Mouse (Mus musculus): Measurements from ENCODE around the gene Fgl2. TPM values are rescaled to one million over a fixed set of nuclear protein-coding genes. Genes with fewer than 3 reads are reported as not detected.
A peak's percentile ranks its signal among the peaks of the same experiment; 100 is the strongest.

The Fgl2 gene
- polyA plus RNA-seq, 1 experiment from 2014 or later, result 2.0 TPM

- no peaks in the 10 kb centered on the region for H3K27me3 ChIP-seq (ENCODE audit: low read depth, poor library complexity, severe bottlenecking)
- H3K27ac ChIP-seq (replicated peaks), result no peak overlapping the region
- H3K4me3 ChIP-seq, result no peak overlapping the region
- peaks cover 3% of the 10 kb centered on the region; the same call in 1 of the 2 replicates for H3K4me1 ChIP-seq
- H3K9me3 ChIP-seq (replicated peaks), result no peaks in the 10 kb centered on the region
- DNase-seq (ENCODE audit: low spot score), result no peak
- H3K36me3 ChIP-seq, result no peaks in the 10 kb centered on the region
Measured at GRCm38 (mm10) chr5:21387340-21387739, 14.9 kb downstream of the Fgl2 start.

DNA sequence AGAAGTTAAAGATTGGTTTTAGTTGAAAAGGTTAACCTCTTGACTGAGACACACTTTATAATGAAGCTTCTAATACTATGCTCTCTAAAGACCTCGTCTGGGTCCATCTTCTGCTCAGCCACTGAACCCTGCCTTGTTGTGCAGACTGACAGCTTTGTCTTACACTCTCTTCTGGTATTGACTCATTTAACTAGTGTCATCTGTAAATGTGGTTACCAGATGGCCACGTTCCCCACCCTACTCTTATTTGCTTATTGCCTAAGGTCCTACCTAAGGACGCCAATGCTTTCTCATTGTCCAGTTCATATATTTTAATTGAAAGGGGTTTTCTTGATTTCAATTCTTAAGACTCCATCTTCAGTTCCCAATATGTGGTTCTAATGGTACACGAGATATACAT, 16.4 kb downstream of the Fgl2 start:
- Histone ChIP-seq H3K4me1 (no peaks in the 10 kb centered on the region), H3K36me3 (no peaks in the 10 kb centered on the region), H3K9me3 (replicated peaks) (no peaks in the 10 kb centered on the region), H3K4me3 (no peak overlapping the region), H3K27ac (replicated peaks) (no peak overlapping the region), H3K27me3 (ENCODE audit: low read depth, poor library complexity, severe bottlenecking) (no peaks in the 10 kb centered on the region)
- DNase-seq (ENCODE audit: low spot score), result no peak
- WGBS, result 76% methylated on average over 4 of the region's 4 CpGs

DNA sequence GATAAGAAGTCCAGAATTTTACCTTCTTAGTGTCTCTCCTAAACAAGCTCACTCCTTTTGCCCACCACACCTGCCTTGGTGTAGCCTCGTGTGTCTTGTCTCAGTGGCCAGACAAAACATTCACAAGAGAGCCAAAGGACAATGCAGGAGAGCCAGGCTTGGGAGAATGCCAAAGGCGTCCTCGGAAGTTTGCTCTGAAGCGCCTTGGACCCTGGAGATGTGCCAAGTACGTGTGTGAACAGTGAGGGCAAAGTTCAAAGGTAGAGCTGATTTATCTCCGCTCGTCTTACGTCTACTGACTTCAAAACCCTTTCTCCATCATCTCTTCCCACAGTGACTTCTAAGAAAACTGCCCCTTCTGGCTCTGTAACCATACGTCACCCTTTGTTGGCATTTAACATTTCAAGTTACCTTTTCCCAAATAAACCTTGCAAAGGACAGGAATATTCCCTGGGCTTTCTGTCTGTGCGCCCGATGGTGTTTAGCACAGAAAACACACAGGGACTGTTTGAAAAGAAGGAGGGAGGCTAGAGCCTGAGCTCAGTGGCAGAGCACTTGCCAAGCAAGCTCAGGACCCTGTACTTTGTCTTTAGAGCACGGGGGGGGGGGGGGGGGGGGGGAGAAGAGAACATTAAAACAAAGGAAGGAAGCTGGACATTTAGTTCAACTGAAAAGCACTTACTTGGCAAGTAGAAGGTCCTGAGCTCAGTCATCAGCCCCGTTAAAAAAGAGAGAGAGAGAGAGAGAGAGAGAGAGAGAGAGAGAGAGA, 19.4 kb downstream of the Fgl2 start:
- H3K36me3 ChIP-seq, result no peaks in the 10 kb centered on the region
- H3K27me3 ChIP-seq (ENCODE audit: low read depth, poor library complexity, severe bottlenecking), result no peaks in the 10 kb centered on the region
- H3K4me1 ChIP-seq, result 0 out of 2 replicates have a peak, but pooled peaks cover 5% of the 10 kb centered on the region
- H3K4me3 ChIP-seq, result no peak overlapping the region
- no peak for DNase-seq (ENCODE audit: low spot score)
- 77% methylated on average over 13 of the region's 13 CpGs for WGBS
- no peaks in the 10 kb centered on the region for H3K9me3 ChIP-seq (replicated peaks)
- H3K27ac ChIP-seq (replicated peaks), result no peak overlapping the region

GRCm38 (mm10) chr5:21394562-21394961, 22.1 kb downstream of the Fgl2 start:
- 84% methylated on average over 2 of the region's 2 CpGs for WGBS
- no peak for DNase-seq (ENCODE audit: low spot score)

GRCm38 (mm10) chr5:21395205-21395840, 22.9 kb downstream of the Fgl2 start:
- 72% methylated on average over 7 of the region's 7 CpGs for WGBS
- H3K4me1 ChIP-seq, result 0 out of 2 replicates have a peak, but pooled peaks cover 5% of the 10 kb centered on the region
- H3K27me3 ChIP-seq (ENCODE audit: low read depth, poor library complexity, severe bottlenecking), result no peaks in the 10 kb centered on the region
- no peak overlapping the region for H3K27ac ChIP-seq (replicated peaks)
- H3K4me3 ChIP-seq, result no peak overlapping the region
- no peaks in the 10 kb centered on the region for H3K36me3 ChIP-seq
- no peaks in the 10 kb centered on the region for H3K9me3 ChIP-seq (replicated peaks)
- DNase-seq (ENCODE audit: low spot score), result no peak

More at GRCm38 (mm10) chr5:21394562-21394961, 22.1 kb downstream of the Fgl2 start:
- Histone ChIP-seq H3K9me3 (replicated peaks) (no peaks in the 10 kb centered on the region), H3K36me3 (no peaks in the 10 kb centered on the region), H3K4me1 (0 out of 2 replicates have a peak, but pooled peaks cover 5% of the 10 kb centered on the region), H3K4me3 (no peak overlapping the region), H3K27ac (replicated peaks) (no peak overlapping the region), H3K27me3 (ENCODE audit: low read depth, poor library complexity, severe bottlenecking) (no peaks in the 10 kb centered on the region)

- Histone ChIP-seq H3K27me3 (ENCODE audit: low read depth, poor library complexity, severe bottlenecking) (no peaks in the 10 kb centered on the region), H3K9me3 (replicated peaks) (no peaks in the 10 kb centered on the region), H3K4me1 (no peaks in the 10 kb centered on the region), H3K4me3 (no peak overlapping the region), H3K27ac (replicated peaks) (no peak overlapping the region), H3K36me3 (no peaks in the 10 kb centered on the region)
- DNase-seq (ENCODE audit: low spot score), result no peak
- WGBS, result 85% methylated on average over 5 of the region's 5 CpGs
Measured at GRCm38 (mm10) chr5:21411261-21411666, 38.8 kb downstream of the Fgl2 start.

DNA sequence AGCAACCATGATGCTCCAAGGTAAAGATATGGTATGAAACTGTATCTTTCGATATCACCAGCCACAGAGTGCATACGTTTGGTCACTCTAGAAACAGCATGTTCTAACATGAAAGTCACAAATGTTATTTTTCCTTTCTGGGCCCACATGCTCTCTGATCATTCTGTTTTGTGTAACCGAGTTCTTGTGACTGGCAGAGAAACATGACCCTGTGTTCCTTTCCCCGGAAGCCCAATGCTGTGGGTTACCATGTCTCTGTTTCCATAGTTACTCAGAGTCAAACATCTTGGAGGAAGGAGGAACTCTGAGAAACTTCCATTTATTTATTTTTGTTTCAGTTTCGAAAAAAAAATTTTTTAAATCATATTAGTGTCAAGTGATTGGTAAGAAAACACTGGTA, 39.6 kb downstream of the Fgl2 start:
- no peaks in the 10 kb centered on the region for H3K9me3 ChIP-seq (replicated peaks)
- no peaks in the 10 kb centered on the region for H3K4me1 ChIP-seq
- H3K4me3 ChIP-seq, result no peak overlapping the region
- DNase-seq (ENCODE audit: low spot score), result no peak
- WGBS, result 81% methylated on average over 5 of the region's 5 CpGs
- no peaks in the 10 kb centered on the region for H3K36me3 ChIP-seq
- H3K27ac ChIP-seq (replicated peaks), result no peak overlapping the region
- no peaks in the 10 kb centered on the region for H3K27me3 ChIP-seq (ENCODE audit: low read depth, poor library complexity, severe bottlenecking)

GRCm38 (mm10) chr5:21413322-21413721, 40.9 kb downstream of the Fgl2 start:
- H3K4me1 ChIP-seq, result no peaks in the 10 kb centered on the region
- H3K4me3 ChIP-seq, result no peak overlapping the region
- no peaks in the 10 kb centered on the region for H3K9me3 ChIP-seq (replicated peaks)
- H3K27me3 ChIP-seq (ENCODE audit: low read depth, poor library complexity, severe bottlenecking), result no peaks in the 10 kb centered on the region
- no peaks in the 10 kb centered on the region for H3K36me3 ChIP-seq
- no peak for DNase-seq (ENCODE audit: low spot score)
- no peak overlapping the region for H3K27ac ChIP-seq (replicated peaks)
- 88% methylated on average over 3 of the region's 3 CpGs for WGBS

GRCm38 (mm10) chr5:21414116-21414820, 41.8 kb downstream of the Fgl2 start:
- WGBS, result 56% methylated on average over 1 of the region's 1 CpGs

GRCm38 (mm10) chr5:21418613-21419012, 46.2 kb downstream of the Fgl2 start:
- Histone ChIP-seq H3K36me3 (no peaks in the 10 kb centered on the region), H3K4me3 (no peak overlapping the region), H3K27ac (replicated peaks) (no peak overlapping the region), H3K9me3 (replicated peaks) (no peaks in the 10 kb centered on the region), H3K4me1 (no peaks in the 10 kb centered on the region), H3K27me3 (ENCODE audit: low read depth, poor library complexity, severe bottlenecking) (no peaks in the 10 kb centered on the region)
- WGBS, result 76% methylated on average over 4 of the region's 4 CpGs
- DNase-seq (ENCODE audit: low spot score), result no peak

More at GRCm38 (mm10) chr5:21414116-21414820, 41.8 kb downstream of the Fgl2 start:
- DNase-seq (ENCODE audit: low spot score), result no peak
- Histone ChIP-seq H3K27ac (replicated peaks) (no peak overlapping the region), H3K36me3 (no peaks in the 10 kb centered on the region), H3K9me3 (replicated peaks) (no peaks in the 10 kb centered on the region), H3K4me1 (no peaks in the 10 kb centered on the region), H3K4me3 (no peak overlapping the region), H3K27me3 (ENCODE audit: low read depth, poor library complexity, severe bottlenecking) (no peaks in the 10 kb centered on the region)

GRCm38 (mm10) chr5:21420609-21421008, 48.2 kb downstream of the Fgl2 start:
- 38% methylated on average over 1 of the region's 1 CpGs for WGBS
- DNase-seq (ENCODE audit: low spot score), result no peak
- Histone ChIP-seq H3K4me1 (peaks cover 9% of the 10 kb centered on the region), H3K36me3 (no peaks in the 10 kb centered on the region), H3K4me3 (no peak overlapping the region), H3K9me3 (replicated peaks) (no peaks in the 10 kb centered on the region), H3K27me3 (ENCODE audit: low read depth, poor library complexity, severe bottlenecking) (no peaks in the 10 kb centered on the region), H3K27ac (replicated peaks) (no peak overlapping the region)

DNA sequence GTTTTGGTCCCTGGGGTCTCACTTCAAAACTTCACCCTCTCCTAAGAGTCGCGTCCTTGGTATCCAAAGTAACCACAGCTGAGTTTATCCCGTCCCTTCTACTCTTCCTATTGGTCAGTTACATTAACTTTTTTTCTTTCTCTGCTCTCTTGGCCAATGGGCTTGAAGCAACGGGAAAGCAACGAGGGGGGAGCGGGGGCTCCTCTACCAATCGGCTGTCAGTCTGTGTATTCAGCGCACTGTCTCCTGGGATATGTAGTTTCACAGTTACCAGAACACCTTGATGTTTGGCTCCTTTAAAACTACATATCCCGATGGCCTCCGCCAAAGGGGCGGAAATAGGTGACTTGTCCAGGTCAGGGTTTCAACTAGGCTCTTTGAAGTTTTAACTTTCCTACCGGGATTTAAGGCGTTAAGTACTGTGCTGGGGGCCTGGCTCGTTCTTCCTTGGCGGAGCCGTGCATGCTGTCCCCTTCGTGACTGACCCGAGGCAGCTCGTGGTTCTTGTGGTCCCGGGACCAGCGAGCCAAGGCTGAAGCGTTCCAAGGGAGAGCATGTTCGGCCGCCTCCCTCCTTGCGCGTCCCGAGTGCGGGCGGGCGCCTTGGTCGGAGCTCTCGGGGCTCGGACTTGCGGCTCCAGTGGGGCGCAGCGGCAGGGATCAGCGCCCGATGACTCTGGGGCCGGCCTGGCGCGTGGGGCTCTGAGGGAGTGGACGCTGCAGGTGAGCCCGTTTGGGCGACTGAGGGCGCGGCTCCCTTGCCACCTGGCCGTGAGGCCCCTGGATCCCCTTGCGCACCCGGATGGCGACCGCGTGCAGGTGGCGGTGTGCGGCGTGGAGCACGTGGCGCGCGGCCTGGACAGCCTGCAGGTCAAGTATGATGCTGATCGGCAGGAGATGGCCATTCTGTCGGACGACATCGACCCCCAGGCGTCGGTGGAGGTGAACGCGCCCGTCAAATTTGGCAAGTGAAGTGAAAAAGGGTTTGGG, 52.5 kb downstream of the Fgl2 start, which contains the start of the genes Ccdc146 and Fam185a:
TSS of gene Ccdc146 (minus strand) at position 64 of the 989 bp plus-strand sequence.
TSS of gene Fam185a (plus strand) at position 345 of the 989 bp plus-strand sequence.
- Histone ChIP-seq H3K4me1 (peaks cover 17% of the 10 kb centered on the region), H3K36me3 (no peaks in the 10 kb centered on the region), H3K27ac (replicated peaks) (peak within 1 kb of the TSS; percentile 83), H3K4me3 (peak within 1 kb of the TSS; percentile 92), H3K27me3 (ENCODE audit: low read depth, poor library complexity, severe bottlenecking) (no peaks in the 10 kb centered on the region), H3K9me3 (replicated peaks) (no peaks in the 10 kb centered on the region)
- WGBS, result under 1% methylated on average over 68 of the region's 68 CpGs
- peak; percentile 90 for DNase-seq (ENCODE audit: low spot score)

Data from midbrain, embryonic 10.5 days (tissue).